Mouse (Mus musculus): Measurements from ENCODE around the gene Cep128.

DNA sequence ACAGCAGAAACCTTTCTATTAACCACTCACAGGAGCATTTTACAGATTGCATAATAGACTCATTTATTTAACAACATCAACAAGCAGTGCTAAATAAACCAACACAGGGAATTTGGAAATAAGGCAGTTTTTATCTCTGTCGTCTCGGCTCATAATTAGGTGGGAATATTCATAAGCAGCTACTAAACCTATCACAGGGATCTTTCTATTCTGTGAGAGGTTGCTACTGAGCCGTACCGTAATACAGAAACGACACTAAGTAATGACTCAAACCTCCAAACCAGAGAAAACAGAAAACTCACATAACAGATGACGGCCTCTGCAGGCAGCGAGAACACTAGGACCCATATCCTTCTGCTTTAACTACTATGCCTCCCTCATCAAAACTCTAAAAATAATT is 163.6 kb downstream of the Cep128 start:
- TF ChIP-seq CTCF (conservative IDR thresholded peaks at IDR 0.05; ENCODE audit: low read length) (no peak), NANOG (IDR thresholded peaks at IDR 0.05; ENCODE audit: borderline replicate concordance, low read length) (no peak), POU5F1 (IDR thresholded peaks at IDR 0.05; ENCODE audit: borderline replicate concordance, low read length) (no peak)

Measured in E14TG2a.4 (cell line).